Mouse (Mus musculus) kidney, postnatal 10 days (tissue): ENCODE data around the gene Pask.

ENCODE experiments used
- DNase-seq: peaks from one replicate; pipeline ENCODE4 v3.0.0; 2021; ENCODE audit warnings: mixed read lengths

The Pask gene

GRCm38 (mm10) chr1:93277041-93277440 lies 66.2 kb downstream of the Pask start:
- DNase-seq, result no peak

- no peak for DNase-seq
Measured at GRCm38 (mm10) chr1:93275561-93275960, 67.7 kb downstream of the Pask start.

- peak; percentile 75 for DNase-seq
Measured at GRCm38 (mm10) chr1:93272409-93272821, 70.9 kb downstream of the Pask start.

GRCm38 (mm10) chr1:93271751-93272150 lies 71.5 kb downstream of the Pask start:
- DNase-seq, result no peak

GRCm38 (mm10) chr1:93270516-93271240 lies 72.6 kb downstream of the Pask start:
- DNase-seq, result no peak

GRCm38 (mm10) chr1:93268246-93268645 lies 75.0 kb downstream of the Pask start:
- no peak for DNase-seq

- peak; percentile 62 for DNase-seq
Measured at GRCm38 (mm10) chr1:93267207-93267606, 76.1 kb downstream of the Pask start.
